Mouse (Mus musculus) limb, embryonic 13.5 days (tissue): ENCODE data around the gene Cacfd1. TPM values are rescaled to one million over a fixed set of nuclear protein-coding genes. Genes with fewer than 3 reads are reported as not detected.

ENCODE experiments used
- ATAC-seq: fragments of 200-750 bp; cut with Nextera tagmentation; 2 replicates; pipeline ENCODE4 v1.8.0; 2017; ENCODE audit warnings: low read depth, moderate number of reproducible peaks, moderate TSS enrichment; ENCODE audit not compliant: low FRiP score
- H3K27ac ChIP-seq: fragments of 300-500 bp; sonication (generic); 2 replicates; pipeline ENCODE4 v1.5.1; 2015; ENCODE audit warnings: inconsistent platforms, mild to moderate bottlenecking, moderate library complexity
- H3K27me3 ChIP-seq: fragments of 300-500 bp; sonication (generic); 2 replicates; pipeline ENCODE4 v1.6.1; 2015; ENCODE audit warnings: mild to moderate bottlenecking, inconsistent platforms
- H3K36me3 ChIP-seq: fragments of 300-500 bp; sonication (generic); 2 replicates; pipeline ENCODE4 v1.6.1; 2015; ENCODE audit warnings: inconsistent platforms, mild to moderate bottlenecking, moderate library complexity
- H3K4me1 ChIP-seq: fragments of 300-500 bp; sonication (generic); 2 replicates; pipeline ENCODE4 v1.6.1; 2015; ENCODE audit warnings: inconsistent platforms
- H3K4me2 ChIP-seq: fragments of 300-500 bp; sonication (generic); replicated peaks from 2 replicates; pipeline ENCODE4 v1.6.1; 2015; ENCODE audit warnings: inconsistent platforms, mild to moderate bottlenecking, moderate library complexity
- H3K4me3 ChIP-seq: fragments of 300-500 bp; sonication (generic); 2 replicates; pipeline ENCODE4 v1.5.1; 2015; ENCODE audit warnings: moderate library complexity, mild to moderate bottlenecking, inconsistent platforms
- H3K9ac ChIP-seq: fragments of 300-500 bp; sonication (generic); 2 replicates; pipeline ENCODE4 v1.6.1; 2015; ENCODE audit warnings: mild to moderate bottlenecking, inconsistent platforms
- H3K9me3 ChIP-seq: fragments of 300-500 bp; sonication (generic); 2 replicates; pipeline ENCODE4 v1.6.1; 2016; ENCODE audit warnings: inconsistent platforms
- WGBS: fragments of 180-500 bp; shearing (Covaris S2); methylation state at CpG from one replicate; pipeline ENCODE4 v1.1.7; 2015; 5-methylcytosine and 5-hydroxymethylcytosine counted together
- polyA plus RNA-seq: library from polyadenylated mRNA; unstranded; fragments of >200 nt; fragmentation: Nextera tagmentation; extraction: Ambion mirVana; gene quantifications from 2 replicates; pipeline ENCODE4 v1.2.1, GENCODE M21; 2015

Cacfd1 gene
- polyA plus RNA-seq, 1 experiment from 2014 or later: 96.3 TPM

- no peak for ATAC-seq
These were observed 11.7 kb upstream of the Cacfd1 start for GRCm38 (mm10) chr2:26997993-26998392.

GRCm38 (mm10) chr2:27006255-27006654 lies 3.5 kb upstream of the Cacfd1 start:
- Histone ChIP-seq H3K27me3 (no peaks in the 10 kb centered on the region), H3K4me1 (peaks cover 17% of the 10 kb centered on the region), H3K4me3 (no peak overlapping the region), H3K4me2 (no peak overlapping the region), H3K27ac (no peak overlapping the region), H3K36me3 (no peaks in the 10 kb centered on the region), H3K9me3 (no peaks in the 10 kb centered on the region), H3K9ac (no peak overlapping the region)
- 61% methylated on average over 4 of the region's 4 CpGs for WGBS
- no peak for ATAC-seq

More at GRCm38 (mm10) chr2:26997993-26998392, 11.7 kb upstream of the Cacfd1 start:
- Histone ChIP-seq H3K36me3 (no peaks in the 10 kb centered on the region), H3K4me1 (no peaks in the 10 kb centered on the region), H3K9ac (no peak overlapping the region), H3K27ac (no peak overlapping the region), H3K9me3 (no peaks in the 10 kb centered on the region), H3K4me3 (no peak overlapping the region), H3K4me2 (no peak overlapping the region), H3K27me3 (no peaks in the 10 kb centered on the region)
- 87% methylated on average over 7 of the region's 7 CpGs for WGBS

DNA sequence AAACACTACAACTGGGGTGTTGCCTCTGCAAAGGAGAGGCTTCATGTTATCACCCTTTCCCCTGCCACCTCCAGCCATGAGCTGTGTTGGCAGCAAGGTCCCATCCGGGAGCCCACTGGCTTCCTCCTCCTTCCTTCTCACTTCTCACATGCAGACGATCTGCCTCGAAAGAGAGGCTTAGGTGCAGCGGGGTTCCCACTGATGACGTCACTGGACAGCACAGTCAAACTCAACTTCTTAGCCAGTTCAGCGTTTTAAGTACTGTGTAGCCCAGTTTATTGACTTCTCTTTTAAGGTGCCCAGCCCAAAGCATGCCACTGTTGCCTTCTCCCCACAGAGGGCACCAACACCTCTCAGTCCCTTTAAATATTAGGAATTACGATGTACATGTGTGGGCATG lies 2.0 kb upstream of the Cacfd1 start:
- WGBS: 57% methylated on average over 7 of the region's 7 CpGs
- no peak for ATAC-seq
- peaks cover 24% of the 10 kb centered on the region for H3K4me1 ChIP-seq
- no peak overlapping the region for H3K4me2 ChIP-seq
- H3K9ac ChIP-seq: no peak overlapping the region
- H3K36me3 ChIP-seq: no peaks in the 10 kb centered on the region
- H3K9me3 ChIP-seq: no peaks in the 10 kb centered on the region
- no peak overlapping the region for H3K4me3 ChIP-seq
- H3K27me3 ChIP-seq: no peaks in the 10 kb centered on the region
- H3K27ac ChIP-seq: no peak overlapping the region

DNA sequence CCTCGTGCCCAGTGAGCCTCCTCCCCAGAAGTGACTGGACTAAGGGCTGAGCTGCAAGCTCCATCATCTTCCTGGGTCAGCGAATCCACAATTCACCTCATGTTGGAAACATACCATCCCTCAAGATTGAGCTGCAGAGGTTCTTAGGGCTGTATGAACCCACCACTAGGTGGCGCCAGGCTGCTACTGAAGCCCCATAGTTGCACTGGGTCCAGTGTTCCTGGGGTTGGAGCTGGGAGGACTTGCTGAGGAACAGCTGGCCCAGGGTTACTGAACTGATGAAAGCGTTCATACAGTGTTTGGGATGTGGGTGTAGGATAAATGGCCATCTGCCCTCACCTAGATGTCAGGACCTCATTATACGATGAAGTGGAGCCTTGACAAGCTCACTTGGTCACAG lies 8.1 kb downstream of the Cacfd1 start:
- Histone ChIP-seq H3K9ac (no peak overlapping the region), H3K4me2 (no peak overlapping the region), H3K36me3 (peaks cover 81% of the 10 kb centered on the region), H3K9me3 (no peaks in the 10 kb centered on the region), H3K27ac (no peak overlapping the region), H3K27me3 (no peaks in the 10 kb centered on the region), H3K4me1 (no peaks in the 10 kb centered on the region), H3K4me3 (no peak overlapping the region)
- peak; percentile 49; the same call in 1 of the 2 replicates for ATAC-seq
- 52% methylated on average over 5 of the region's 5 CpGs for WGBS

DNA sequence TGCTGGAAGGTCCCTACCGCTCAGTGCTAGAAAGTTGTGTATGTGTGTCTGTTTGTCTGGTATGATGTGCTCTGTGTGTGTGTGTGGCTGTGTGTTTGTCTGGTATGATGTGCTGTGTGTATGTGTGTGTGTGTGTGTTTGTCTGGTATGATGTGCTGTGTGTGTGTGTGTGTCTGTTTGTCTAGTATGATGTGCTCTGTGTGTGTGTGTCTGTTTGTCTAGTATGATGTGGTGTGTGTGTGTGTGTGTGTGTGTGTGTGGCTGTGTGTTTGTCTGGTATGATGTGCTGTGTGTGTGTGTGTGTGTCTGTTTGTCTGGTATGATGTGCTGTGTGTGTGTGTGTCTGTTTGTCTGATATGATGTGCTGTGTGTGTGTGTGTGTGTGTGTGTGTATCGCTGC lies 9.8 kb downstream of the Cacfd1 start:
- ATAC-seq: no peak
- Histone ChIP-seq H3K36me3 (peaks cover 67% of the 10 kb centered on the region), H3K4me3 (no peak overlapping the region), H3K4me1 (no peaks in the 10 kb centered on the region), H3K9ac (no peak overlapping the region), H3K4me2 (no peak overlapping the region), H3K9me3 (no peaks in the 10 kb centered on the region), H3K27ac (no peak overlapping the region), H3K27me3 (no peaks in the 10 kb centered on the region)
- 88% methylated on average over 2 of the region's 2 CpGs for WGBS

GRCm38 (mm10) chr2:27021103-27021502 lies 11.4 kb downstream of the Cacfd1 start:
- WGBS: 72% methylated on average over 1 of the region's 1 CpGs
- H3K36me3 ChIP-seq: peaks cover 52% of the 10 kb centered on the region
- ATAC-seq: no peak

GRCm38 (mm10) chr2:27022612-27023011 lies 12.9 kb downstream of the Cacfd1 start:
- no peak for ATAC-seq
- WGBS: 56% methylated on average over 6 of the region's 6 CpGs
- Histone ChIP-seq H3K27ac (no peak overlapping the region), H3K27me3 (0 out of 2 replicates have a peak, but pooled peaks cover 4% of the 10 kb centered on the region), H3K9ac (no peak overlapping the region), H3K4me3 (no peak overlapping the region), H3K9me3 (no peaks in the 10 kb centered on the region), H3K4me2 (no peak overlapping the region), H3K4me1 (peaks cover 3% of the 10 kb centered on the region; the same call in 1 of the 2 replicates), H3K36me3 (peaks cover 37% of the 10 kb centered on the region)

More at GRCm38 (mm10) chr2:27021103-27021502, 11.4 kb downstream of the Cacfd1 start:
- Histone ChIP-seq H3K27ac (no peak overlapping the region), H3K9me3 (no peaks in the 10 kb centered on the region), H3K27me3 (no peaks in the 10 kb centered on the region), H3K4me1 (no peaks in the 10 kb centered on the region), H3K9ac (no peak overlapping the region), H3K4me2 (no peak overlapping the region), H3K4me3 (no peak overlapping the region)

DNA sequence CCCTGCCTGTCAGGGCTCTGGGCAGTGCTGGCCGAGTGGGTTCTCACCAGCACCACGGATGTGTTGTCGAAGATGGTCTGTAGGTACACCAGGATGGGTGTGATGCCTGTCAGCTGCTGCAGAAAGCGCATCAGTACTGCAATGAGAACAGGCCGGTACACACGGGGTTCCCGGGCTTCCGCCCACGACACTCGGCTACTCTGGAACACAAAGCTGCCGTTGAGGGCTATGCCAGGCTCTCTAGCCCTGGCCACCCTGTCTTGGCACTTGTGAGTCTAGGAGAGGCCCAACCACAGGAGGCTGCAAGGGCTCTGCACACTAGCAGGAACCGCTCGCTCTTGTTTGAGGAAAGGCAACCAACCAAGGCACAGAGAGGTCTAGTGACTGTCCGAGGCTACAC lies 14.4 kb downstream of the Cacfd1 start:
- Histone ChIP-seq H3K9me3 (no peaks in the 10 kb centered on the region), H3K27me3 (peaks cover 14% of the 10 kb centered on the region), H3K4me1 (peaks cover 10% of the 10 kb centered on the region), H3K9ac (no peak overlapping the region), H3K4me2 (no peak overlapping the region), H3K4me3 (no peak overlapping the region), H3K27ac (no peak overlapping the region), H3K36me3 (peaks cover 21% of the 10 kb centered on the region)
- ATAC-seq: no peak
- WGBS: 83% methylated on average over 14 of the region's 14 CpGs

DNA sequence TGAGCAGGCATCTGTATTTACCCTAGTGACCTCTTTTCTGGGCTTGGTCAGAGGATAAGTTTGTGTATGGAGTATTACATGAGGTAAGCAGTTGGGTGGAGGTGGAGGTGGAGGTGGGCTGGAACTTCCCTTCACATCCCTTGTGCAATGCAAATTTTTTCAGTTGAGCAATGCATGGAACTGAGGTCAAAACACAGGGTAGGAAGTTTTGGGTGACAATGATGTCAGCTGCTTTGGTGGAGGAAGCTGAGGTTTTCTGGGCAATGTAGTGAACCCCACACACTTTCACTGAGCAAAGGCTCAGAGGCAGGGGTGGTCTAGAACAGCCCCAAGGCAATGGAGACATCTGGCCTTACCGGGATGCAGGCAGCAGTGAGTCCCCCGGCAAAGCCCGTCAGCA lies 15.8 kb downstream of the Cacfd1 start:
- no peak for ATAC-seq
- Histone ChIP-seq H3K4me3 (no peak overlapping the region), H3K27ac (no peak overlapping the region), H3K4me1 (peaks cover 10% of the 10 kb centered on the region), H3K9me3 (no peaks in the 10 kb centered on the region), H3K27me3 (peaks cover 22% of the 10 kb centered on the region), H3K9ac (no peak overlapping the region), H3K36me3 (0 out of 2 replicates have a peak, but pooled peaks cover 8% of the 10 kb centered on the region), H3K4me2 (no peak overlapping the region)
- WGBS: 79% methylated on average over 3 of the region's 3 CpGs

DNA sequence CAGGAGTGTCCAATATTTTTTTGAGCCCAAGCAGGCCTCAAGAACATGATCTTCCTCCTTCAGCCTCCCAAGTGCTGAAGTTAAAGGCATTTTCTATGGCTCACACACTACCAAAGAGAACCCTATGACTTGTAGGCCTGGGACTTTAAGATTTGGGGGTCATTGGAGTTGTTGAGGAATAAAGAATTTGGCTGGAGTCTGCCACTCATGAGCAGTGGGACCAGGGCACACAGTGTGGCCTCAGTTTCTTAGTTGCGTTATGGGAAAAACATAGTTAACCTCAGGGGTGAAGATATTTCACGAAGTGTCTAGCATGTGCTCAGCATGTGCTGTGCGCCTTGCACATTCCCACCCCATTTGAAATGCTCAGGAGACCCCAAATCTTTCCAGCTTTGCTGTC lies 16.6 kb downstream of the Cacfd1 start:
- H3K9me3 ChIP-seq: no peaks in the 10 kb centered on the region
- no peak overlapping the region for H3K27ac ChIP-seq
- 0 out of 2 replicates have a peak, but pooled peaks cover 2% of the 10 kb centered on the region for H3K36me3 ChIP-seq
- no peak overlapping the region for H3K9ac ChIP-seq
- peaks cover 24% of the 10 kb centered on the region for H3K27me3 ChIP-seq
- no peak overlapping the region for H3K4me3 ChIP-seq
- WGBS: 90% methylated on average over 3 of the region's 3 CpGs
- H3K4me1 ChIP-seq: peaks cover 10% of the 10 kb centered on the region
- no peak overlapping the region for H3K4me2 ChIP-seq
- no peak for ATAC-seq

DNA sequence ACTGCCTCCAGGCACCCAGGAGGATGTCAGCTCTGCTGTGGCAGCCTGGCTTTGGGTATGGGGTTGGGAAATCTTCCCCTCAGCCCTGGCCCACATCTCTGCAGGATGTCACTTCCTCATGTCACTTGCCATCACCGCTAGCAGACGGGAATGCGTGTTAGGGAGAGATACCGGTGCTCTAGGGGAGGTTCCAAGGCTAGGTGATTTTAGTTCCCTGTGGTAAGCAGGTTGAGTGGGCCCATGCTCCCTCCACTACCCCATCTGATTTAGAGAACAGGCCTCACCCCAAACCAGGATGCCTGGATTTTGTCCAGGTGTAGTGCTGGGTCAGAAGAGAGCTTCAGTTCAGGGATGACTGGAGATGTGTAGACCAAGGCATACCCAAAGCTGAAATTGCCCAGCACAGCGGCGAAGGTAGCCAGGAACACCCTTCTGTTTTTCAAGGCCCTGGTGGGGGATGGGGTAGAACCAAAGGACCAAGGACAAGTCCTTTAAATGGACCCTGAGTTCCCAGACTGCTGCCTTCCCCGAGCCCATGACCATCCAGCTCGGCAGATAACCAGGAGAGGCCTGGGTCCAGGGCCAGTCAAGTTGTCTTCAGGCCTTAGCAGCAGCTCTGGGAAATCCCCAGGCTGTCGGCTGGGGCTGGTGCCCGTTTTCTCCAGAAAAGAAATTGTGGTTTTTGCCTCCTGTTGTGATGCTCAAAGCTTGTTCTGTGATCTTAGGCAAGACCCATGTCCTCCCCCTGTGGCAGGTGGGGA lies 17.3 kb downstream of the Cacfd1 start:
- no peak overlapping the region for H3K9ac ChIP-seq
- H3K36me3 ChIP-seq: no peaks in the 10 kb centered on the region
- H3K27ac ChIP-seq: no peak overlapping the region
- peak overlapping the region; percentile 68 for H3K4me2 ChIP-seq
- H3K4me1 ChIP-seq: peaks cover 10% of the 10 kb centered on the region
- 70% methylated on average over 10 of the region's 10 CpGs for WGBS
- no peaks in the 10 kb centered on the region for H3K9me3 ChIP-seq
- H3K4me3 ChIP-seq: no peak overlapping the region
- no peak for ATAC-seq
- peaks cover 24% of the 10 kb centered on the region for H3K27me3 ChIP-seq

DNA sequence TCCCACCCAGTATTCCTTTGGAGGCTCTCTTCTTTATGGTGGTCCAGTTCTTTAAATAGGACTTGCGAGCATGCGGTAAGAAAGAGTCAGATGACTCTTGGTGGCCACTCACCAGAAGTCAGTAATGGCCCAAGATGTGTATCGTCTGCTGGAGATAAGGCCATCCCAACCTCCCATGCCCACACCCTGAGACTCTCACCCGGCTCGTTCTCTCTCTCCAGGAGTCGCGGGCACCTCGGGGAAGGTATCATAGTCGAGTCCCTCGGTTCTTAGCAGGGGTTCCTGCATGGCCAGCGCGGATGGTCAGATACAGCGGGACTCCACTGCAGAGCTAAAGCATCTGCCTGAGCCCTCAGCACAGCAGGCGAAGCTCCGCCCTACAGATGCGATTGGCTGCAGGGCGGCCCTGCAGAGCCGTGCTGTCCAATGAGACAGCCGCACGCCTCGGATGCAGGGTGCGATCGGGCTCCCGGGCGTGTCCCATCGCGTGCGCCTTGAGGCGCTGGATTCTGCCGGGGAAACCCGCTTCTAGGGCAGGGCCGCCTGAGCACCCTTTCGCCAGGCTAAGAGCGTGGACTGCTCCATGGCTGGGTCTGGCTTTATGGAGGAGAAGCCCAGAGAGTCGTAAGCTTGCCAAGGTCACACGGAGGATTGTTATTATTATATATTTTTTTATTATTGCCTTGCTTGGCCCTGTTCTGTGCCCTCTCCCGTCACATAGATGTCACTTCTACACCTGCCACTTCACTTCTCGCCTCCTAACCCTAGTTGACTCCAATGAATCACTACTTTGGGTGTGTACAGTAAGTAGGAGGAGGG lies 18.1 kb downstream of the Cacfd1 start, which contains the start of gene Slc2a6:
Gene Slc2a6 (minus strand): TSS at position 381 of the 819 bp plus-strand sequence.
- Histone ChIP-seq H3K4me3 (peak within 1 kb of the TSS; percentile 33), H3K4me1 (peaks cover 10% of the 10 kb centered on the region), H3K9ac (peak within 1 kb of the TSS; percentile 48; the same call in 1 of the 2 replicates), H3K4me2 (peak within 1 kb of the TSS; percentile 68), H3K9me3 (no peaks in the 10 kb centered on the region), H3K27ac (no peak within 1 kb of the TSS), H3K27me3 (peaks cover 24% of the 10 kb centered on the region), H3K36me3 (no peaks in the 10 kb centered on the region)
- ATAC-seq: peak; percentile 96
- 2% methylated on average over 38 of the region's 38 CpGs for WGBS
